Mouse (Mus musculus) erythroblast, embryonic 14.5 days (primary cell): Measurements from ENCODE around the gene Gm9945.

ENCODE experiments used
- GATA1 ChIP-seq: IDR thresholded peaks from 2 replicates; pipeline ENCODE4 v1.6.1; 2012; ENCODE audit warnings: low read length, inconsistent platforms, mixed read lengths
- TAL1 ChIP-seq: IDR thresholded peaks from 3 replicates; pipeline ENCODE4 v1.6.1; 2012; ENCODE audit warnings: low read length, inconsistent platforms, mixed read lengths

- no peak for TF ChIP-seq TAL1
- TF ChIP-seq GATA1, result no peak
Measured at GRCm38 (mm10) chr11:53507098-53507805, 27.3 kb downstream of the Gm9945 start.
